Mouse (Mus musculus) testis, adult 2 months (tissue): Measurements from ENCODE around the gene Spg7.

ENCODE experiments used
- CTCF ChIP-seq: fragments of 200-500 bp; IDR thresholded peaks from 2 replicates; pipeline ENCODE4 v1.5.1; 2012; ENCODE audit warnings: low read depth, mild to moderate bottlenecking, inconsistent platforms, low read length, moderate library complexity; ENCODE audit not compliant: control insufficient read depth, insufficient read depth, insufficient replicate concordance
- POLR2A ChIP-seq: fragments of 200-500 bp; IDR thresholded peaks from 2 replicates; pipeline ENCODE4 v1.6.1; 2012; ENCODE audit warnings: low read depth, mild to moderate bottlenecking, inconsistent platforms, low read length, moderate library complexity; ENCODE audit not compliant: control insufficient read depth

DNA sequence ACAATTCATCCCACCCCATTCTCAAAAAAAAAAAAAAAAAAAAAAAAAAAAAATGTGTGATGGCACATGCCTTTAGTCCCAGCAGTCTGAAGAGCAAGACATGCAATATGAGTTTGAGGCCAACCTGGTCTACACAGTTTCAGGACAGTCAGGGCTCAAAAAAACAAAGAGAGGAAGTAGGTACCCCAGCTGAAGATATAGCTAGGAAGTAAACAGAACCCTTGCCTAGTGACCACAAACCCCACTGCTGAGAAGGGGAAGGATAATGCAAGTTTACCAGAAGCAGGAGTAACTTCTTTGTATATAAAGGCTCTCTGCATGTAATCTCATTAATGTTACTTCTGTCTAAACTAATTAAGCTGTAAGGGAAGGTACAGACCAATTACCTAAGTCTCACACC is 30.0 kb upstream of the Spg7 start:
- TF ChIP-seq POLR2A (no peak), CTCF (no peak)
